ENCODE assay signal across 8 mouse cellular contexts in the genomic region with DNA sequence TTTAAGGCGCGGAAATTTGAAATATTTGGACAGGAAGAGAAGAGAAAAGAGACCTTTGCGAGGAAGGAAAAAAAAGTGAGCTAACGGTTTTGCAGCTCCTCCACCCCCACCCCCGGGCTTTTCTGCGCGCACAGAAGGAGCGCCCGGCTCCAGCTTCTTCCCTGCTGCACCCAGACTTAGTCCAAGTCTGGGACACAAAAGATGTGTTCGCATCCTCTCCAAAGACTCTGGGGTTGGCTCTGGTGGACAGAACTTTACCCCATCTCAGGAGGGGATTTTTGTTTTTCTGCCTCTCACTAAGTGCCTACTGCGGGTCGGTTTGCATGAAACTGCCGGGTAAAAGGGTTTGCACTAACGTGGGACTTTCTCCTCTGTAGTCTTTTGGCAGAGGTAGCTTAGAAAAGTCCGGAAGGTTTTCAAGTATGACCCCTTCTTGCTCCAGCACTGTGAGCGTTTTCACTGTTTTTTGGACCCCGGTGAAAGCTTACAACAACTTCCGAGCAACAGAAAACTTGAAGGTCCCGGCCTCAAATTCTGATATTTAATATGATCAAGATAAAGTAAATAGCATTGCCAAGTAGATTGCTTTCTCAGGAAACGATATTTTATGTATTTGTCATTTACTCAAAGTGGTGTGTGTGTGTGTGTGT. TPM values are rescaled to one million over a fixed set of nuclear protein-coding genes. Genes with fewer than 3 reads are reported as not detected.
A peak's percentile ranks its signal among the peaks of the same experiment; 100 is the strongest.
DNase-seq lines count a peak whose midpoint lies in the region; ATAC-seq and TF ChIP-seq lines count a peak whose summit lies in the region.

No protein-coding gene starts in this region.

- 0 out of 2 replicates have a peak, but pooled peaks have one; percentile 10 for ATAC-seq in kidney, embryonic 14.5 days (ENCODE audit: low FRiP score, low TSS enrichment)
- ATAC-seq in forebrain, embryonic 13.5 days, result no peak
- ATAC-seq in limb, embryonic 14.5 days (ENCODE audit: low FRiP score, low read depth), result peak; percentile 30; the same call in 1 of the 2 replicates
- no peak for ATAC-seq in neural tube, embryonic 14.5 days (ENCODE audit: low read depth)

- 1% methylated on average over 20 of the region's 20 CpGs for WGBS in kidney, embryonic 14.5 days
- 2% methylated on average over 20 of the region's 20 CpGs for WGBS in forebrain, embryonic 13.5 days
- 2% methylated on average over 20 of the region's 20 CpGs for WGBS in limb, embryonic 14.5 days
- WGBS in neural tube, embryonic 14.5 days, result under 1% methylated on average over 20 of the region's 20 CpGs

- no peak overlapping the region for H3K9ac ChIP-seq in kidney, embryonic 14.5 days (ENCODE audit: low read depth, low read length)
- H3K9ac ChIP-seq in ES-E14 (ENCODE audit: insufficient read depth, low read depth, low read length, poor library complexity, severe bottlenecking), result no peak overlapping the region
- no peak overlapping the region for H3K9ac ChIP-seq in forebrain, embryonic 13.5 days
- H3K9ac ChIP-seq in limb, embryonic 14.5 days (ENCODE audit: low read depth, low read length, severe bottlenecking), result no peak overlapping the region
- no peak overlapping the region for H3K9ac ChIP-seq in neural tube, embryonic 14.5 days (replicated peaks; ENCODE audit: low read depth, low read length)

- H3K36me3 ChIP-seq in kidney, embryonic 14.5 days (ENCODE audit: control insufficient read depth, insufficient read depth, low read length), result no peaks in the 10 kb centered on the region
- no peaks in the 10 kb centered on the region for H3K36me3 ChIP-seq in ES-E14 (ENCODE audit: control insufficient read depth, insufficient read depth, low read length, poor library complexity, severe bottlenecking)
- no peaks in the 10 kb centered on the region for H3K36me3 ChIP-seq in forebrain, embryonic 13.5 days (ENCODE audit: poor library complexity, severe bottlenecking)
- no peaks in the 10 kb centered on the region for H3K36me3 ChIP-seq in limb, embryonic 14.5 days (ENCODE audit: control insufficient read depth, insufficient read depth, low read length)
- H3K36me3 ChIP-seq in neural tube, embryonic 14.5 days (ENCODE audit: control insufficient read depth, insufficient read depth, low read length), result no peaks in the 10 kb centered on the region

- no peak overlapping the region for H3K4me2 ChIP-seq in kidney, embryonic 14.5 days (replicated peaks; ENCODE audit: low read depth, low read length)
- peak overlapping the region; percentile 64 for H3K4me2 ChIP-seq in forebrain, embryonic 13.5 days
- peak overlapping the region; percentile 62 for H3K4me2 ChIP-seq in limb, embryonic 14.5 days (replicated peaks; ENCODE audit: low read depth, low read length, severe bottlenecking)
- peak overlapping the region; percentile 35; the same call in 1 of the 2 replicates for H3K4me2 ChIP-seq in neural tube, embryonic 14.5 days (ENCODE audit: low read depth, low read length)

- H3K27ac ChIP-seq in kidney, embryonic 14.5 days (ENCODE audit: low read depth, low read length), result no peak overlapping the region
- H3K27ac ChIP-seq in ES-E14 (ENCODE audit: insufficient read depth, low read depth, low read length, poor library complexity, severe bottlenecking), result no peak overlapping the region
- no peak overlapping the region for H3K27ac ChIP-seq in forebrain, embryonic 13.5 days
- no peak overlapping the region for H3K27ac ChIP-seq in limb, embryonic 14.5 days (replicated peaks; ENCODE audit: low read depth, low read length)
- H3K27ac ChIP-seq in neural tube, embryonic 14.5 days (ENCODE audit: low read depth, low read length), result no peak overlapping the region

- TF ChIP-seq POLR2A in limb, embryonic 14.5 days (IDR thresholded peaks at IDR 0.05; ENCODE audit: borderline replicate concordance, extremely low read depth, insufficient read depth, insufficient read length), result no peak

- H3K27me3 ChIP-seq in kidney, embryonic 14.5 days (ENCODE audit: control insufficient read depth, insufficient read depth, low read length), result peaks cover 81% of the 10 kb centered on the region
- H3K27me3 ChIP-seq in forebrain, embryonic 13.5 days, result peaks cover 83% of the 10 kb centered on the region
- peaks cover 65% of the 10 kb centered on the region for H3K27me3 ChIP-seq in limb, embryonic 14.5 days (ENCODE audit: control insufficient read depth, insufficient read depth, low read length)
- peaks cover 61% of the 10 kb centered on the region for H3K27me3 ChIP-seq in neural tube, embryonic 14.5 days (ENCODE audit: control insufficient read depth, insufficient read depth, low read length)

- in situ Hi-C loops in ES-E14 (cut with MboI; ENCODE audit: low sequenced_read_pairs in 2 of 2, unreplicated experiment in 2 of 2), result loop anchor here (5.0 kb wide), 2 partner anchors 319 to 324 kb away; a partner anchor contains a TSS

- H3K4me3 ChIP-seq in kidney, embryonic 14.5 days (ENCODE audit: low read length), result peak overlapping the region; percentile 31
- peak overlapping the region; percentile 58 to 59; a peak in 3 of 4 replicates for H3K4me3 ChIP-seq in ES-E14 (ENCODE audit: insufficient read depth in 1 of 2, low read depth in 1 of 2, low read length in 2 of 2, poor library complexity in 1 of 2, severe bottlenecking in 1 of 2)
- H3K4me3 ChIP-seq in forebrain, embryonic 13.5 days, result peak overlapping the region; percentile 37
- H3K4me3 ChIP-seq in limb, embryonic 14.5 days (replicated peaks; ENCODE audit: low read length), result peak overlapping the region; percentile 37
- no peak overlapping the region for H3K4me3 ChIP-seq in neural tube, embryonic 14.5 days (ENCODE audit: low read depth, low read length)

- DNase-seq in kidney, postnatal 36 days, result no peak
- peak; percentile 22 for DNase-seq in ES-E14 (ENCODE audit: low read depth, low spot score)
- DNase-seq in limb, embryonic 14.5 days (ENCODE audit: low spot score), result no peak
- DNase-seq in left cerebral cortex, adult 11 months (ENCODE audit: low spot score), result no peak
- DNase-seq in urinary bladder, postnatal 14 days (ENCODE audit: low spot score), result no peak

- no peaks in the 10 kb centered on the region for H3K9me3 ChIP-seq in kidney, embryonic 14.5 days (ENCODE audit: control insufficient read depth, low read length)
- no peaks in the 10 kb centered on the region for H3K9me3 ChIP-seq in ES-E14 (ENCODE audit: control insufficient read depth, insufficient read depth, low read depth, low read length)
- no peaks in the 10 kb centered on the region for H3K9me3 ChIP-seq in forebrain, embryonic 13.5 days (replicated peaks)
- H3K9me3 ChIP-seq in limb, embryonic 14.5 days (ENCODE audit: control insufficient read depth, low read length), result no peaks in the 10 kb centered on the region
- H3K9me3 ChIP-seq in neural tube, embryonic 14.5 days (ENCODE audit: control insufficient read depth, low read length), result no peaks in the 10 kb centered on the region

- H3K4me1 ChIP-seq in kidney, embryonic 14.5 days (ENCODE audit: control insufficient read depth, insufficient read depth, low read length), result peaks cover 8% of the 10 kb centered on the region; the same call in 1 of the 2 replicates
- no peaks in the 10 kb centered on the region for H3K4me1 ChIP-seq in ES-E14 (ENCODE audit: control insufficient read depth in 2 of 2, insufficient read depth in 2 of 2, low read length in 2 of 2, poor library complexity in 1 of 2)
- H3K4me1 ChIP-seq in forebrain, embryonic 13.5 days, result peaks cover 13% of the 10 kb centered on the region
- peaks cover 11% of the 10 kb centered on the region for H3K4me1 ChIP-seq in limb, embryonic 14.5 days (ENCODE audit: control insufficient read depth, insufficient read depth, low read length)
- H3K4me1 ChIP-seq in neural tube, embryonic 14.5 days (ENCODE audit: control insufficient read depth, insufficient read depth, low read length), result peaks cover 7% of the 10 kb centered on the region

TF ChIP-seq in ES-E14, 5 proteins besides CTCF, POLR2A, EP300 and RAD21:
- TF ChIP-seq MAFK (IDR thresholded peaks at IDR 0.05; ENCODE audit: insufficient read depth, low read depth, low read length), result no peak
- TF ChIP-seq ZNF384 (IDR thresholded peaks at IDR 0.05; ENCODE audit: low read depth, low read length), result no peak
- TF ChIP-seq HCFC1 (IDR thresholded peaks at IDR 0.05; ENCODE audit: borderline replicate concordance, insufficient read depth, low read length), result no peak
- TF ChIP-seq ZC3H11A (IDR thresholded peaks at IDR 0.05; ENCODE audit: borderline replicate concordance, low read depth, low read length), result no peak
- TF ChIP-seq CHD2 (IDR thresholded peaks at IDR 0.05; ENCODE audit: low read depth, low read length), result no peak

RNA-seq across cellular contexts. Expression of a gene that starts 9.0 kb away (rescaled TPM):
- polyA plus RNA-seq in kidney, embryonic 14.5 days (2014; fragmentation: Nextera tagmentation; extraction: Ambion mirVana), result 2.8 and 3.2 TPM in 2 replicates
- 0.74 and 1.3 TPM in 2 replicates for total RNA-seq in ES-E14 (2012; rRNA removed)
- 9.9 and 13.5 TPM in 2 replicates for polyA plus RNA-seq in forebrain, embryonic 13.5 days (2015; fragmentation: Nextera tagmentation; extraction: Ambion mirVana)
- 12.6 and 14.5 TPM in 2 replicates for polyA plus RNA-seq in limb, embryonic 14.5 days (2012; rRNA removed)
- polyA plus RNA-seq in limb, embryonic 14.5 days (2014; fragmentation: Nextera tagmentation; extraction: Ambion mirVana), result 11.8 and 13.4 TPM in 2 replicates
- polyA plus RNA-seq in neural tube, embryonic 14.5 days (2014; fragmentation: Nextera tagmentation; extraction: Ambion mirVana), result 1.0 and 1.6 TPM in 2 replicates

RNA-seq across cellular contexts. Expression of a gene that starts 18.4 kb away (rescaled TPM):
- polyA plus RNA-seq in kidney, embryonic 14.5 days (2014; fragmentation: Nextera tagmentation; extraction: Ambion mirVana), result 27.1 and 34.3 TPM in 2 replicates
- total RNA-seq in ES-E14 (2012; rRNA removed), result 45.3 and 52.3 TPM in 2 replicates
- 28.0 and 30.4 TPM in 2 replicates for polyA plus RNA-seq in forebrain, embryonic 13.5 days (2015; fragmentation: Nextera tagmentation; extraction: Ambion mirVana)
- polyA plus RNA-seq in limb, embryonic 14.5 days (2012; rRNA removed), result 14.2 and 16.8 TPM in 2 replicates
- 32.2 and 33.0 TPM in 2 replicates for polyA plus RNA-seq in limb, embryonic 14.5 days (2014; fragmentation: Nextera tagmentation; extraction: Ambion mirVana)
- polyA plus RNA-seq in neural tube, embryonic 14.5 days (2014; fragmentation: Nextera tagmentation; extraction: Ambion mirVana), result 42.2 and 47.8 TPM in 2 replicates

Comparison
In these comparisons a context has a peak if more than half of its experiments do, and no peak if none do; other contexts are left out.
1. ATAC-seq: peak in kidney, embryonic 14.5 days (single experiment) and limb, embryonic 14.5 days (single experiment); none in forebrain, embryonic 13.5 days (single experiment) and neural tube, embryonic 14.5 days (single experiment).